Mouse (Mus musculus) splenic B cell, adult 2 months (primary cell): ENCODE measurements around the gene 3110009E18Rik.

Experiments
- DNase-seq: peaks from one replicate; pipeline ENCODE4 v3.0.0-alpha.2; 2011; ENCODE audit warnings: low read depth, low spot score
- H3K27me3 ChIP-seq: 2 replicates; pipeline ENCODE4 v1.6.1; 2012; ENCODE audit warnings: mild to moderate bottlenecking, low read length, moderate library complexity, mixed read lengths; ENCODE audit not compliant: control insufficient read depth, poor library complexity, insufficient read depth, severe bottlenecking
- H3K36me3 ChIP-seq: 2 replicates; pipeline ENCODE4 v1.6.1; 2012; ENCODE audit warnings: mild to moderate bottlenecking, low read length, moderate library complexity, mixed read lengths; ENCODE audit not compliant: control insufficient read depth, poor library complexity, insufficient read depth, severe bottlenecking

The 3110009E18Rik gene

DNA sequence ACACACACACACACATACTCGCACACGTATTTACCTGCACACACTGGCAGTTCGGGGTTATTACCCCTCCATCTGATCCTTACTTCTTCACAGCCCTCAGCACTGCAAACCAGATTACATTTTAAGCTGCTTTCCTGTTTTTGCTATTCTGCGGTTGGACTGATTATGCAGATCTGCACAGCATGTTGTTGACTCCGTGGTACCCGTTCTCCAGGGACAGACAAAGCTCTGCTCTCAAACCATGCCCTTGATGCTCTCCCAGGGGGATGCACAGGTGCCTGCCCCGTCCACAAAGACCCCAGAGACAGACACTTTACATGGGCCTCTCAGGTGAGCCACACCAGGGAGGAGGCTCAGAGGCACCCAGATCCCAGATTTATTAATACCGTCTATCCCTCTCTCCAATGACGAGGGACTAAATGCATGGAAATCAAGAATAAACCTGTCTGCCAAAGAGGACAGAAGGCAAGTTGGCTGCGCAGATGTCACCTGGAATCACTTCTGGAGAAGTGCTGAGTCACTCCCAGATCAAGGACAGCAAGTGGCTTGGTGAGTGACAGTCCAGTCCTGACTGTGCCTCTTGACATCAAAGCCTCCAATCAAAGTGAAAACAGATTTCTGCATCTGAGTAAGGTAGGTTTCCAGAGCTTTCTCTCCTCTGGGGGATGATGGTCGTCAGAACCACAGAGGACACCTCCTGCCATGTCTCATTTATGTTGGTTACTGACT is 87.7 kb downstream of the 3110009E18Rik start:
- DNase-seq, result peak; percentile 44
- H3K36me3 ChIP-seq, result no peaks in the 10 kb centered on the region
- no peaks in the 10 kb centered on the region for H3K27me3 ChIP-seq

GRCm38 (mm10) chr1:120220841-120221240 is 99.9 kb downstream of the 3110009E18Rik start:
- DNase-seq, result no peak
- Histone ChIP-seq H3K36me3 (no peaks in the 10 kb centered on the region), H3K27me3 (no peaks in the 10 kb centered on the region)

- no peaks in the 10 kb centered on the region for H3K36me3 ChIP-seq
- no peak for DNase-seq
These were observed 100.3 kb downstream of the 3110009E18Rik start for GRCm38 (mm10) chr1:120221285-120221684.

GRCm38 (mm10) chr1:120223613-120224012 is 102.6 kb downstream of the 3110009E18Rik start:
- H3K36me3 ChIP-seq, result no peaks in the 10 kb centered on the region
- DNase-seq, result no peak
- H3K27me3 ChIP-seq, result no peaks in the 10 kb centered on the region

More at GRCm38 (mm10) chr1:120221285-120221684, 100.3 kb downstream of the 3110009E18Rik start:
- H3K27me3 ChIP-seq, result no peaks in the 10 kb centered on the region

DNA sequence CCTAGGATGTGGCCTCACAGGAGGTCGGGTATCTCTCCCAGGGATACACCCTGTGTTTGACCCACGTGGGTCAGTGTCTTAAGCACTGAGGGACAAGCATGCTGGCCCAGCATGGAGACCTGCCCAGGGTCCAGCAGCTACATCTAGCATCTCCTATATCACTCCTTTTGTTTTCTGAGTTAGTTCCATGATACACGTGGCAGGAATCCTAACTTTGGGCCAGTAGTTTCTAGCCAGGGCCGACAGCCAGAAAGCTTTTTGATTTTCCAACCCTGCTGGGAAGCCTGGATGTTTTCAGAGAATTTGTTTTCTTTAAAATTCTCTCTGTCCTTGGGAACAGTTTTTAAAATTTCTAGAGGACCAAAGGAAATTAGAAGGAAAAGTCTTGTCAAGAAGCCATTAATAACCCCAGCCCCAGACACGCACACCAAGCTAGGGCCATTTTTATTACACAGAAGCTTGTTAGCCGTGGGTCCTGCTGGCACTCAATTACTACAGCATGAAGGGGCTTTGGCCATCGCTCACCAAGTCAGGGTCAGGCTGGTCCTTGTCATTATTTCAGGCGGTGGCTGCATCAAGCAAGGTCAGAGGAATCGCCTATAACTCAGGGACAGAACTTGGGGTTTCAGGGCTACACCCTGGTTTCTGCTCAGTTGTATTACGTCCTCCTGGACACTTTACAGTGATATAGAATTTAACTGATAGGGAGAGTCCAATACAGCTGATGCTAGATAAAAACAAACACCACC is 108.9 kb downstream of the 3110009E18Rik start:
- DNase-seq, result no peak

DNA sequence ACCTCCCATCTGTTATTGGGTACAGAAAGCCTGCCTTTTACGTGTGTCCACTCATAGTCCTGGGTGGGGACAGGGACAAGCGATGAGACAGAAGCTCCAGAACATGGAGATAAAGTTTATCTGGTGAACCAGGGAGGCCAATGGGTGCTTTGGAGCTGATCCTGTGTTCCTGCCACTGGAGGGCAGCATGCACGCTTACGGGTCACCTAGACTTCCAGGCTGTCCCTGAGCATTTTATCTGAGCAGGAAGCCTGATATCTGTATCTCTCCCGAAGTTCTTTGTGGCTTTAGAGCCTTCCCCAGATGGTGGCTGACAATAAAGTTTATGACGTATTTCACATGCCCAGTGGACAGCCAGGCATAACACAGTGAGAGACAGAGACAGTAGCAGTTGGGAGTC is 110.3 kb downstream of the 3110009E18Rik start:
- H3K36me3 ChIP-seq, result no peaks in the 10 kb centered on the region
- no peaks in the 10 kb centered on the region for H3K27me3 ChIP-seq
- DNase-seq, result peak; percentile 33

More for the DNA sequence above, 108.9 kb downstream of the 3110009E18Rik start:
- Histone ChIP-seq H3K36me3 (no peaks in the 10 kb centered on the region), H3K27me3 (no peaks in the 10 kb centered on the region)

GRCm38 (mm10) chr1:120232170-120232569 is 111.2 kb downstream of the 3110009E18Rik start:
- H3K27me3 ChIP-seq, result no peaks in the 10 kb centered on the region
- H3K36me3 ChIP-seq, result no peaks in the 10 kb centered on the region
- no peak for DNase-seq

- no peak for DNase-seq
- no peaks in the 10 kb centered on the region for H3K27me3 ChIP-seq
These were observed 114.7 kb downstream of the 3110009E18Rik start for GRCm38 (mm10) chr1:120235631-120236215.

DNA sequence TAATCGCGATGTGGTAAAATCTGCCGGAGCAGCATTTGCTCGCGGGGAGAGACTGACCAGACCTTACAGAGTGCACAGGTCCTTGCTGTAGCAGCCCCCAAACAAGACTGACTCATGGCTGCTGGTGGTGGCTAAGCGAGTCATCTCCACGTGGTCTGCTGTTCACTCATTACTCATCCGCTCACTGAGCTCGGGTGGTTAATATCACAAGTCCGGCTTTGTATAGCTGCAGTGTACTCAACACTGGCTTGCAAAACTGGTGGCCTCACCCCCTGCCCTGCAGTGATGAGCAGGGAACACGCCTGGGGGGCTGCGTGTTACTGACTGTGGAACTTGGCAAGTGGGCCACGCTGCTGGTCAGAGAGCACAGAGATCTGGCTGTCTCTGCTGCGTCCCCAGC is 115.4 kb downstream of the 3110009E18Rik start:
- H3K36me3 ChIP-seq, result no peaks in the 10 kb centered on the region
- H3K27me3 ChIP-seq, result no peaks in the 10 kb centered on the region
- no peak for DNase-seq

More at GRCm38 (mm10) chr1:120235631-120236215, 114.7 kb downstream of the 3110009E18Rik start:
- no peaks in the 10 kb centered on the region for H3K36me3 ChIP-seq

GRCm38 (mm10) chr1:120237068-120237467 is 116.1 kb downstream of the 3110009E18Rik start:
- Histone ChIP-seq H3K36me3 (no peaks in the 10 kb centered on the region), H3K27me3 (no peaks in the 10 kb centered on the region)
- DNase-seq, result no peak
